Mouse (Mus musculus) ovary, postnatal 36 days (tissue): ENCODE measurements around the gene 4930444G20Rik.
"Not testable (repeated sequence)": the region's sequence is repeated elsewhere in the genome, so short reads cannot be mapped to it uniquely, and the experiment has no call there.

Source experiments
- DNase-seq: peaks from one replicate; pipeline ENCODE4 v3.0.0; 2022; ENCODE audit warnings: low spot score, mixed read lengths

Gene 4930444G20Rik

GRCm38 (mm10) chr10:22067979-22068378 lies at the start of gene 4930444G20Rik:
Gene 4930444G20Rik, minus strand, starts transcription at chr10:22068079.
- DNase-seq = not testable (repeated sequence)

GRCm38 (mm10) chr10:22074531-22074930 lies 6.7 kb upstream of the 4930444G20Rik start:
- DNase-seq = no peak

- no peak for DNase-seq
Observed at GRCm38 (mm10) chr10:22072739-22073138, 4.9 kb upstream of the 4930444G20Rik start.

GRCm38 (mm10) chr10:22070576-22070975 lies 2.7 kb upstream of the 4930444G20Rik start:
- DNase-seq = no peak

- no peak for DNase-seq
Observed at GRCm38 (mm10) chr10:22070168-22070567, 2.3 kb upstream of the 4930444G20Rik start.

GRCm38 (mm10) chr10:22059415-22059814 lies 8.5 kb downstream of the 4930444G20Rik start:
- DNase-seq = no peak

GRCm38 (mm10) chr10:22059026-22059325 lies 8.9 kb downstream of the 4930444G20Rik start:
- no peak for DNase-seq

GRCm38 (mm10) chr10:22058218-22059025 lies 9.5 kb downstream of the 4930444G20Rik start:
- peak; percentile 92 for DNase-seq

GRCm38 (mm10) chr10:22055308-22055707 lies 12.6 kb downstream of the 4930444G20Rik start:
- DNase-seq = no peak

- DNase-seq = peak; percentile 59
Observed at GRCm38 (mm10) chr10:22036256-22036655, 31.6 kb downstream of the 4930444G20Rik start.

GRCm38 (mm10) chr10:22034303-22034702 lies 33.6 kb downstream of the 4930444G20Rik start:
- no peak for DNase-seq

- no peak for DNase-seq
Observed at GRCm38 (mm10) chr10:22018618-22019017, 49.3 kb downstream of the 4930444G20Rik start.

- DNase-seq = no peak
Observed at GRCm38 (mm10) chr10:22017469-22018159, 50.3 kb downstream of the 4930444G20Rik start.
